Mouse (Mus musculus): ENCODE results near the gene Rims1. TPM values are rescaled to one million over a fixed set of nuclear protein-coding genes. Genes with fewer than 3 reads are reported as not detected.

Gene Rims1
- total and polyA plus RNA-seq, 2 experiments from 2014 or later, result 26.2 to 65.5 TPM

DNA sequence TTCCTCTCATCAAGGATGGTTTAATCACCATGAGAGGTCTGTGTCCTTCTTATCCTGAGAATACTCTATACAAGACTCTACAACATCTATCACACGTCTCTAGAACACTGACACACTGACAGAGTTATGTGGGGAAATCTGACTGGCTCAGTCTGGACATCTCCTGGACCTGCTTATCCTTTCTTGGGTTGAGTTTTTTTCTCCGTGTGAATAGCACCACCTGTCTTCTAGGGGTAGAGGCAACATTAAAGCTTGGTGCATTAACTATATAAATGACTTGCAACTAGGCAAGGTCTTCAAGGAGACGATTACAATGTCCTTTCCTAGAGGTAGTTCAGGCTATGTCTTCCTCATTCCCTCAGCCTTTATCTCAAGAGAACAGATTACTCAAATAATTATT, 540.3 kb downstream of the Rims1 start:
- DNase-seq (ENCODE audit: low spot score) (peak; percentile 24), ATAC-seq (ENCODE audit: low FRiP score) (no peak)
- WGBS, result 75% methylated on average over 3 of the region's 3 CpGs
- H3K4me2 ChIP-seq (ENCODE audit: low read depth, low read length, poor library complexity, severe bottlenecking), result no peak overlapping the region
- H3K36me3 ChIP-seq (ENCODE audit: insufficient read depth, low read length), result no peaks in the 10 kb centered on the region
- H3K4me3 ChIP-seq (ENCODE audit: low read depth, low read length), result no peak overlapping the region
- no peak overlapping the region for H3K27ac ChIP-seq (ENCODE audit: low read depth, low read length)
- no peaks in the 10 kb centered on the region; the same call in 1 of the 2 replicates for H3K27me3 ChIP-seq (ENCODE audit: insufficient read depth, low read length)
- no peak overlapping the region for H3K9ac ChIP-seq (replicated peaks; ENCODE audit: low read length, poor library complexity, severe bottlenecking)
- H3K9me3 ChIP-seq (ENCODE audit: low read length), result no peaks in the 10 kb centered on the region
- peak; percentile 54 for TF ChIP-seq CTCF (IDR thresholded peaks at IDR 0.05)
- H3K4me1 ChIP-seq (ENCODE audit: insufficient read depth, low read length), result 0 out of 2 replicates have a peak, but pooled peaks cover 9% of the 10 kb centered on the region

DNA sequence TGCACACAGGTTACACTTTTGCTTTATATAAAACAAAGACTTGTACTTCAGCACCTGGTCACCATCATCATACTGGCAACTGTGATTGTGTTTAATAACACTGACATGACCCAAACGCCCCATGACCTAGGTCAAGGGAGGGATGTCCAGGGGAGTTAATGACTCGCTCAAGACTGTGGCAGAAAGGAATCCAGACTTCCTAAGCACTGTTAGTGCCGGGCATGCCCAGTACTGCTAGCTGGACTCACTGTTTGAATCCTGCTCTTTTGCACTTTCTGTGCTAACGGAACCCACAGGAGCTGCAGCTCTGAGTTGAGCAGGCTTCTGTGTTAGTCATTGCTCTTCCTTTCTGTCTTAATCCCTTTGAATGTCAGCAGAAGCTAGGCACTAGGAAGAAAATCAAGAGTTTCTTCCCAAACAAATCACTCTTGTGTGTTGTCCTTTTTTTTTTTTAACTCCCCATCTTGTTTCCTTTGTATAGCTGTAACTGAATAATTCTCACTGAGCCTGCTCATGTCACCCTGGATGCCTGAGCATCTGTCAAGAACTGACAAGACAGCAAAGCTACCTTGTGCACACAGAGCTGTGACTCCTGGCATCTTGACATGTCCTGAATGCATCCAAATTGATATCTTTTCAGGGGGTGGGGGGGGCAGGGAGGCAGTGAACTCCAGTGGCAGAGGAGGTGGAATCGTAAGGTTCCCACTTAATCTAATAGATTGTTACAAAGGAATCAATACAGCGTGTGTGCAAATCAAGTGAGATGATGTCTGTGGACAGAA, 543.4 kb downstream of the Rims1 start:
- TF ChIP-seq CTCF (IDR thresholded peaks at IDR 0.05), result no peak
- Histone ChIP-seq H3K4me3 (ENCODE audit: low read depth, low read length) (no peak overlapping the region), H3K36me3 (ENCODE audit: insufficient read depth, low read length) (no peaks in the 10 kb centered on the region), H3K9ac (replicated peaks; ENCODE audit: low read length, poor library complexity, severe bottlenecking) (0 out of 2 replicates have a peak overlapping the region, but pooled peaks have one; percentile 19), H3K4me2 (ENCODE audit: low read depth, low read length, poor library complexity, severe bottlenecking) (no peak overlapping the region), H3K27me3 (ENCODE audit: insufficient read depth, low read length) (no peaks in the 10 kb centered on the region; the same call in 1 of the 2 replicates), H3K4me1 (ENCODE audit: insufficient read depth, low read length) (0 out of 2 replicates have a peak, but pooled peaks cover 9% of the 10 kb centered on the region), H3K9me3 (ENCODE audit: low read length) (no peaks in the 10 kb centered on the region), H3K27ac (ENCODE audit: low read depth, low read length) (no peak overlapping the region)
- ATAC-seq (ENCODE audit: low FRiP score) (no peak), DNase-seq (ENCODE audit: low spot score) (peak; percentile 12)
- WGBS, result 62% methylated on average over 6 of the region's 6 CpGs

DNA sequence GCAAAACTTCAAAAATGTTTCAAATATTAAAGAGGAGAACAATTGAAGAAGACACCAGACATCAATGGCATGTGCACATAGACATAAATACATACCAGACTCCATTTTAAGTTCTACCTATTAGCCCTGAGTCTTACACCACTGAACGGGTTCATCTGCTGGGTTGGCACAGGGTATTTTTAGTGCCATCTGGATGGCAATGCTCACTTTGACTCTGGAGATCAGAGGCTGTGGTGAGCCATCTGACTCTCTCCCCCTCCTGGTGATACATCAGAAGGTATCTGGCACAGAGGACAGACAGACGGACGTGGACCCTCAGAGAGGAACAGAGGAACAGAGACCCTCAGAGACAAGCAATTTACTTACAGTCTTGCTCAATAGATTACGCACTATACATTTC, 544.1 kb downstream of the Rims1 start:
- Histone ChIP-seq H3K36me3 (ENCODE audit: insufficient read depth, low read length) (no peaks in the 10 kb centered on the region), H3K27me3 (ENCODE audit: insufficient read depth, low read length) (no peaks in the 10 kb centered on the region; the same call in 1 of the 2 replicates), H3K9me3 (ENCODE audit: low read length) (no peaks in the 10 kb centered on the region), H3K27ac (ENCODE audit: low read depth, low read length) (no peak overlapping the region), H3K4me2 (ENCODE audit: low read depth, low read length, poor library complexity, severe bottlenecking) (no peak overlapping the region), H3K4me3 (ENCODE audit: low read depth, low read length) (no peak overlapping the region), H3K4me1 (ENCODE audit: insufficient read depth, low read length) (0 out of 2 replicates have a peak, but pooled peaks cover 9% of the 10 kb centered on the region), H3K9ac (replicated peaks; ENCODE audit: low read length, poor library complexity, severe bottlenecking) (no peak overlapping the region)
- DNase-seq (ENCODE audit: low spot score), result peak; percentile 66
- peak; percentile 31; the same call in 1 of the 2 replicates for ATAC-seq (ENCODE audit: low FRiP score)
- no peak for TF ChIP-seq CTCF (IDR thresholded peaks at IDR 0.05)
- 97% methylated on average over 4 of the region's 4 CpGs for WGBS

DNA sequence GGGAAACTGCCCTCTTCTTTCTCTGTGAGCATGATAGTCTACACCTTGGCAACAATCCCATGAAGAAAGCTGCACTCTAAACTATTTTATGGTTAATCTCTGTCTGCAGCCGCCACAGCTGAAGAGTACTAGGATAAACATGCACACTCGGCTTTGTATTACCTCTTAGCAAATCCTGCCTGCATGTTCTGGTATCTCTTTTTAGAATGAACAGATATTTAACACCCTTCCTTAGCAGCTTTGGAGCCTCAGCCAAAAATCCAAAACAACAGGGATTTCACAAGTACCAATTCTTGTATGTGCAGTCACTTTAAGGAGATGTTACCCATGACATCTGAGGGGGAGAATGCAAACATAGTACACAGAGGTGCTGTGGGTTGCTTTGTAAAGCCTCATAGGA, 545.5 kb downstream of the Rims1 start:
- H3K9me3 ChIP-seq (ENCODE audit: low read length), result no peaks in the 10 kb centered on the region
- ATAC-seq (ENCODE audit: low FRiP score), result no peak
- H3K4me1 ChIP-seq (ENCODE audit: insufficient read depth, low read length), result 0 out of 2 replicates have a peak, but pooled peaks cover 3% of the 10 kb centered on the region
- no peaks in the 10 kb centered on the region for H3K36me3 ChIP-seq (ENCODE audit: insufficient read depth, low read length)
- no peak overlapping the region for H3K4me2 ChIP-seq (ENCODE audit: low read depth, low read length, poor library complexity, severe bottlenecking)
- no peak for TF ChIP-seq CTCF (IDR thresholded peaks at IDR 0.05)
- no peak overlapping the region for H3K9ac ChIP-seq (replicated peaks; ENCODE audit: low read length, poor library complexity, severe bottlenecking)
- H3K27ac ChIP-seq (ENCODE audit: low read depth, low read length), result no peak overlapping the region
- H3K27me3 ChIP-seq (ENCODE audit: insufficient read depth, low read length), result no peaks in the 10 kb centered on the region; the same call in 1 of the 2 replicates
- H3K4me3 ChIP-seq (ENCODE audit: low read depth, low read length), result no peak overlapping the region
- 82% methylated on average over 2 of the region's 2 CpGs for WGBS
- DNase-seq (ENCODE audit: low spot score), result no peak

DNA sequence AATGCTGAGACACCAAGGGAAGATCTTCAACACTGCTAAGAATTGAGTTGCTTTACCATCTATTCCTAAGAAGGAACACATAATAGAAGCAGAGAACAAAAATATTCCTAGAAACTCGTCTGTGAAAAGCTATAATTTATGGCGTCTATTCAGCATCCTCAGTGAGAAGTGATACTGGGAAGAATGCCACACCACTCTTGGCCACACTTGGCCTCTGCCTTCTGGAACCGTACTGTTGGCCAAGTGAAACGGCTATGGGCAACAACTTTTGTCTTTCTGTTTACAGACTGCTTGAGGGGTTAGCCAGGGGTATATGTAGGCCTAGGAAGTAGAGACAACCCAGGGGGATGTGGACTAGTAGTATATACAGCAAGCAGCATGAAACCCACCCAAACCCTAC, 547.4 kb downstream of the Rims1 start:
- no peaks in the 10 kb centered on the region for H3K27me3 ChIP-seq (ENCODE audit: insufficient read depth, low read length)
- no peak overlapping the region for H3K27ac ChIP-seq (ENCODE audit: low read depth, low read length)
- no peaks in the 10 kb centered on the region for H3K9me3 ChIP-seq (ENCODE audit: low read length)
- H3K4me1 ChIP-seq (ENCODE audit: insufficient read depth, low read length), result 0 out of 2 replicates have a peak, but pooled peaks cover 3% of the 10 kb centered on the region
- ATAC-seq (ENCODE audit: low FRiP score) (no peak), DNase-seq (ENCODE audit: low spot score) (peak; percentile 30)
- H3K4me3 ChIP-seq (ENCODE audit: low read depth, low read length), result no peak overlapping the region
- H3K36me3 ChIP-seq (ENCODE audit: insufficient read depth, low read length), result no peaks in the 10 kb centered on the region
- 79% methylated on average over 4 of the region's 4 CpGs for whole genome bisulfite sequencing
- TF ChIP-seq CTCF (IDR thresholded peaks at IDR 0.05), result no peak
- no peak overlapping the region for H3K9ac ChIP-seq (replicated peaks; ENCODE audit: low read length, poor library complexity, severe bottlenecking)
- no peak overlapping the region for H3K4me2 ChIP-seq (ENCODE audit: low read depth, low read length, poor library complexity, severe bottlenecking)

DNA sequence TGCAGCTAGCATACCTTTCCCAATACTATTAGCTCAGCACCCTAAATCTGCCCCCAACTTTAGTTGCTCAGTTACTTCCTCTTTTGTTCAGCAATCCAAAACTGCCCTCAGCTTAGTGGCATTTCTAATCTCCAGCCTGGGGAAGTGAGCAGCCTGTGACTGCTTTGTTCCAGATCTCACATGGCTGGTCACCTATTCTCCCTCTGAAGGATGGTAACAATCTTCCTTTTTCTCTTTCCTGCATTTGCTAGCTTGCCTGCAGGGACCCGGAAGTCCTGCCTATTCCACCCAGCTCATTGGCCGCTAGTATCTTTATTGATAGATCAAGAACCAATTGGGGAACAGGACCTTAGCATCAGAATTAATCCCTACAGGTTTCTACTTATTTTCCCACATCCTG, 551.5 kb downstream of the Rims1 start:
- no peak overlapping the region for H3K4me3 ChIP-seq (ENCODE audit: low read depth, low read length)
- H3K4me2 ChIP-seq (ENCODE audit: low read depth, low read length, poor library complexity, severe bottlenecking), result no peak overlapping the region
- no peaks in the 10 kb centered on the region for H3K36me3 ChIP-seq (ENCODE audit: insufficient read depth, low read length)
- H3K27ac ChIP-seq (ENCODE audit: low read depth, low read length), result no peak overlapping the region
- no peaks in the 10 kb centered on the region for H3K4me1 ChIP-seq (ENCODE audit: insufficient read depth, low read length)
- 89% methylated on average over 2 of the region's 2 CpGs for WGBS
- no peaks in the 10 kb centered on the region for H3K27me3 ChIP-seq (ENCODE audit: insufficient read depth, low read length)
- DNase-seq (ENCODE audit: low spot score) (no peak), ATAC-seq (ENCODE audit: low FRiP score) (peak; percentile 38; the same call in 1 of the 2 replicates)
- TF ChIP-seq CTCF (IDR thresholded peaks at IDR 0.05), result no peak
- H3K9ac ChIP-seq (replicated peaks; ENCODE audit: low read length, poor library complexity, severe bottlenecking), result no peak overlapping the region
- H3K9me3 ChIP-seq (ENCODE audit: low read length), result no peaks in the 10 kb centered on the region
